ENCODE assay signal across 12 mouse cellular contexts in genomic region chr2:11183991-11184390, GRCm38 (mm10).
"Had no signal": no experiment of that assay in that cellular context is flagged by ENCODE, and none has a peak within 500 bp of the region (broad histone marks: within the 10 kb centered on the region; RNA-seq: fewer than 3 reads in every experiment).

No protein-coding gene starts in this region.

- DNase-seq: kidney, adult 2 months; kidney, postnatal 25 days; layer of hippocampus, adult 9-11 months; liver, postnatal 0 days; lung, embryonic 14.5 days; midbrain, embryonic 14.5 days; right cerebral cortex, adult 18-20 months; right cerebral cortex, postnatal 14 days; right cerebral cortex, postnatal 4 days; spleen, adult 18-20 months; thymus, postnatal 25 days had no signal

- ATAC-seq: liver, postnatal 0 days; lung, postnatal 0 days had no signal
